ENCODE assay signal across 16 mouse cellular contexts in genomic region chr4:107561056-107561455, GRCm38 (mm10).
DNase-seq lines count a peak whose midpoint lies in the region; ATAC-seq and TF ChIP-seq lines count a peak whose summit lies in the region.
"Had no signal": no experiment of that assay in that cellular context is flagged by ENCODE, and none has a peak within 500 bp of the region (broad histone marks: within the 10 kb centered on the region; RNA-seq: fewer than 3 reads in every experiment).

No protein-coding gene starts in this region.

- WGBS in liver, adult 2 months, result 51% methylated on average over 2 of the region's 2 CpGs
- 82% methylated on average over 2 of the region's 2 CpGs for WGBS in liver, embryonic 11.5 days
- WGBS in limb, embryonic 10.5 days, result 79% methylated on average over 2 of the region's 2 CpGs

- H3K36me3 ChIP-seq in liver, adult 2 months (ENCODE audit: control insufficient read depth, insufficient read depth, low read length), result no peaks in the 10 kb centered on the region
- no peaks in the 10 kb centered on the region for H3K36me3 ChIP-seq in liver, embryonic 11.5 days (ENCODE audit: control insufficient read depth, insufficient read depth, low read length)
- H3K36me3 ChIP-seq in limb, embryonic 10.5 days, result no peaks in the 10 kb centered on the region
- H3K36me3 ChIP-seq: embryonic facial prominence, embryonic 10.5 days; heart, embryonic 13.5 days; hindbrain, embryonic 15.5 days had no signal

- H3K9ac ChIP-seq in liver, adult 2 months (ENCODE audit: low read depth, low read length), result no peak overlapping the region
- no peak overlapping the region for H3K9ac ChIP-seq in liver, embryonic 11.5 days (ENCODE audit: low read depth, low read length)
- H3K9ac ChIP-seq: forebrain, embryonic 13.5 days; forebrain, postnatal 0 days; heart, embryonic 13.5 days; hindbrain, embryonic 15.5 days had no signal

- H3K27ac ChIP-seq in liver, adult 2 months (replicated peaks; ENCODE audit: insufficient read depth, low read depth, low read length), result no peak overlapping the region
- no peak overlapping the region for H3K27ac ChIP-seq in liver, embryonic 11.5 days (ENCODE audit: low read depth, low read length)
- H3K27ac ChIP-seq in limb, embryonic 10.5 days, result peak overlapping the region; percentile 61; the same call in 1 of the 2 replicates
- H3K27ac ChIP-seq: embryonic facial prominence, embryonic 10.5 days; forebrain, embryonic 13.5 days; heart, embryonic 13.5 days had no signal

- no peaks in the 10 kb centered on the region for H3K79me2 ChIP-seq in liver, adult 2 months (ENCODE audit: control insufficient read depth, insufficient read depth, low read length)

- peak; percentile 40 for DNase-seq in adrenal gland, adult 2 months
- DNase-seq in adrenal gland, postnatal 25 days, result no peak
- peak; percentile 14 for DNase-seq in gastrocnemius, postnatal 14 days
- no peak for DNase-seq in gastrocnemius, postnatal 36 days
- peak; percentile 11 for DNase-seq in liver, adult 2 months (ENCODE audit: extremely low read depth, low read depth, low spot score)
- no peak for DNase-seq in liver, embryonic 11.5 days (ENCODE audit: low spot score)
- no peak for DNase-seq in limb, embryonic 10.5 days (ENCODE audit: low spot score)
- DNase-seq: adrenal gland, postnatal 14 days; cerebellum, adult 2 months; cerebellum, postnatal 10 days; forebrain, postnatal 0 days; heart, postnatal 36 days had no signal

- no peaks in the 10 kb centered on the region for H3K27me3 ChIP-seq in liver, adult 2 months (ENCODE audit: control insufficient read depth, insufficient read depth, low read length)
- no peaks in the 10 kb centered on the region for H3K27me3 ChIP-seq in liver, embryonic 11.5 days (replicated peaks; ENCODE audit: control insufficient read depth, insufficient read depth, low read length)
- H3K27me3 ChIP-seq in limb, embryonic 10.5 days (ENCODE audit: low read depth, poor library complexity, severe bottlenecking), result peaks cover 46% of the 10 kb centered on the region
- H3K27me3 ChIP-seq: forebrain, embryonic 13.5 days; hindbrain, embryonic 15.5 days had no signal

- no peaks in the 10 kb centered on the region for H3K9me3 ChIP-seq in liver, embryonic 11.5 days (ENCODE audit: control insufficient read depth, low read length)
- H3K9me3 ChIP-seq in limb, embryonic 10.5 days (replicated peaks), result no peaks in the 10 kb centered on the region
- H3K9me3 ChIP-seq: embryonic facial prominence, embryonic 10.5 days; forebrain, embryonic 13.5 days; heart, embryonic 13.5 days; hindbrain, embryonic 15.5 days had no signal

- TF ChIP-seq POLR2A in liver, adult 2 months (IDR thresholded peaks at IDR 0.05; ENCODE audit: extremely low read depth, insufficient read depth, low read length), result no peak

- no peaks in the 10 kb centered on the region for H3K4me1 ChIP-seq in liver, adult 2 months (ENCODE audit: control insufficient read depth, insufficient read depth, low read length)
- no peaks in the 10 kb centered on the region for H3K4me1 ChIP-seq in liver, embryonic 11.5 days (replicated peaks; ENCODE audit: control insufficient read depth, insufficient read depth, low read length)
- H3K4me1 ChIP-seq in limb, embryonic 10.5 days, result peaks cover 90% of the 10 kb centered on the region

- H3K4me2 ChIP-seq in liver, embryonic 11.5 days, result no peak overlapping the region
- H3K4me2 ChIP-seq: forebrain, embryonic 13.5 days; heart, embryonic 13.5 days; hindbrain, embryonic 15.5 days had no signal

- no peak overlapping the region for H3K4me3 ChIP-seq in liver, adult 2 months (ENCODE audit: insufficient read depth, low read depth, low read length)
- H3K4me3 ChIP-seq in liver, embryonic 11.5 days (ENCODE audit: low read depth, low read length), result no peak overlapping the region
- no peak overlapping the region for H3K4me3 ChIP-seq in limb, embryonic 10.5 days
- H3K4me3 ChIP-seq: embryonic facial prominence, embryonic 10.5 days; forebrain, embryonic 13.5 days; heart, embryonic 13.5 days; hindbrain, embryonic 15.5 days had no signal

- no peak for ATAC-seq in liver, embryonic 11.5 days (replicated peaks; ENCODE audit: low FRiP score)
- ATAC-seq: forebrain, embryonic 13.5 days; forebrain, postnatal 0 days had no signal

- no peak for TF ChIP-seq CTCF in liver, adult 2 months (IDR thresholded peaks at IDR 0.05; ENCODE audit: low read depth, low read length)

- intact Hi-C loops in gastrocnemius, postnatal 14 days (cut with DNase I; ENCODE audit: low total_unique reads), result no loop called here
- intact Hi-C loops in gastrocnemius, postnatal 36 days (cut with DNase I), result no loop called here

Comparison
In these comparisons a context has a peak if more than half of its experiments do, and no peak if none do; other contexts are left out.
1. DNase-seq: peak in adrenal gland, adult 2 months (single experiment), gastrocnemius, postnatal 14 days (single experiment) and liver, adult 2 months (single experiment); none in adrenal gland, postnatal 25 days (single experiment), gastrocnemius, postnatal 36 days (0 of 2), liver, embryonic 11.5 days (single experiment) and limb, embryonic 10.5 days (single experiment).